Mouse (Mus musculus) telencephalon, adult 2 months (tissue): ENCODE results near the gene Gstm3.

Source experiments
- DNase-seq: peaks from one replicate; pipeline ENCODE4 v3.0.0-alpha.2; 2011; ENCODE audit warnings: low read depth, low spot score

Gene Gstm3

DNA sequence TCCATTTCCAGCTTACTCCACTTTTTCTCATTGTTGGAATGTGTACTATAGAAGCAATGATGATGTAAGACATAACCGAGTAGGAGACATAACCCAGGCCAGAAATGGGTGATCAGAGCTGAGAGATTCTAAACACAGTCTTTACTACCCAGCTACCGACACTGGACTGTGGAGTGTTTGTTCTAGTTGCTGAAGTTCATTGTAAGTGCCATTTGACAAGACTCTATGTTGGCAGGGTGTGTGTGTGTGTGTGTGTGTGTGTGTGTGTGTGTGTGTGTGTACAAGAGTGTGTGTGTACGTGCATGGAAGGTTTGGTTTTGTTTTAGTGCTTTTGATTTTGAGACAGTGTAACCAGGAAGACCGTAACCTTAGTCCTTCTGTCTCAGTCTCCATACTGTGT lies 39.4 kb downstream of the Gstm3 start:
- DNase-seq: no peak

DNA sequence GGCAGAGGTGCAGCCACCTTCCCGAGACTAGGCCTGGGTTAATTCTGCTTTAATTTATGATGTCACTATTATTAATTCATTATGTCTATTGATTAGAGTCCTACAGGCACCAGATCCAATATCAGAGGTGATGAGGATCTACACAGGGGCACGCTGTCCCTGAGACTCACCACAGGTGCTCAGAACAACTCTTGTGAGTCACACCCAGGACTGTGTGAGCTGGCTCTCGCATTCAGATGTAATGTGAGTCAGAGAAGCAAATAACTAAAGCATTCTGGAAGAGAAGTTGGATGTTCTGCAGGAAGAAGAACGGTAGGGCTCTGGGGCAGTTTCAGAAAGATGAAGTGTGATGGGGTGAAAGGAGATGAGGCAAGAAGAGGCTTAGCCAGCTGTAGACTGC lies 39.8 kb downstream of the Gstm3 start:
- DNase-seq: no peak

DNA sequence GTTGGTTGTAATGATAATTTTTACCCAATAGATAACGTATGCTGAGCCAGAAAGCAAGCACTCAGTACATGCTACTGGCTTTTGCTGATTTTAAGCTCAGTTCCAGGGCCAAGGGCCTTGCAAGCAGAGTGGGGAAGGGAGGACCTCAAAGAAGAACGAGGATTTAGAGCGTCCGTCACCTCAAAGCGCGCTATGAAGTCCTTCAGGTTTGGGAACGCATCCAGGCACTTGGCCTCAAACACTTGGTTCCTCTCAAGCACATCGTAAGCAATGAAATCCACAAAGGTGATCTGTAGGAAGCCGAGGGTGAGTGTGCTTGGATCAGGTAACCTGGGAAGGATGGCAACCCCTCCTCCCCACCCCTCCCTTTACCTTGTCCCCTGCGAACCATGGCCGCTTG lies 40.4 kb downstream of the Gstm3 start:
- DNase-seq: no peak

DNA sequence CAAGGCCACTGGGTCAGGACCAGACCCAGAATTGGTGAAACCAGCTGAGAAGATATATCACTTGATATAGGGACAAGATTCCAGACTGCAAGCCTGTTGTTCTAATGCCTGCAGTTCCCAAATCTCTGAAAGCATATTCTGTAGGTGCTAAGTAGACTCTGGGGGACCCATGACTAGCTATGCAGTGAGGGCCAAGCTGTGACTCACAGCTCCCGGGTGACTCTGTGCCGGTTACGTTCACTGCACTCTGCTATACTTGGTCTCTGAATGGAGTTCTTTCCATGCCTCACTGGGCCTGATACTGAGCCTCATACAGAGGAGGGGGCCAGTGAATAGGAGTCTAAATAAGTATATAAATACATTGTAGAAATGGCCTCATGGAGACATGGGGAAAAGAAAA lies 41.2 kb downstream of the Gstm3 start:
- DNase-seq: no peak

DNA sequence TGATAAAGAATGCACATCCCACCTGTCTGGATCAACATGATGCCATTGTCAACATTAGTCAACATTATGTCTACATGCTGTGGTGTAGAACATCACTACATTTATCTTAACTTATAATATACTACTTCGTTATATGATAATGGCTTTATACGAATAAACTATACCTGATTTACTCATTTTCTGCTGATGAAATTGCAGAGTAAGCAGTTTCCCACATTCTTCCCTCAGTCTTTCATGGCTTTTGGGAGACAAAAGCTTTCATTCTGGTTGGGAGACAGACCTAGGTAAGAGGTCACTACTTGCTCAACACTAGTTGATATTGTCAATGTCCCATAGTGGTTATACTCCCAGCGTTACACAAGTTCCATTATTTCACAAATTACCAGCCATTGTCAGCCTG lies 43.7 kb downstream of the Gstm3 start:
- no peak for DNase-seq

DNA sequence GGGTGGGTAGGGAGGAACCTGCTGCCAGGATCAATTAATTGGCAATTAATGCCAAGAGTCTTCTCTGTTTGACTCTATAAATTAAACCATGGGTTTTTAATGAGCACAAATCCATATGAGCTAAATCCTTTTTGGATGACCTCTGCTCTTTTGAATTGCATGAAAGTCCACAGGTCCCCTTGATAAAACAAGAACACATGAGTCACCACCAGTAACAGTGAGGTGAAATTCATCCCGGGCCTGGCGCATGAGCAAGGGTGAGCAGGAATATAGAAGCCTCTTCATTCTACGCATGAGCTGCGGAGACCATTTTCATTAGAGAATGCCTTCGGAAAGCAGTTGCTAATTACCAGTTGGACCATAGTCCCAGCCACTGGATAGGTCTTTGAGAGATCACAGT lies 48.7 kb downstream of the Gstm3 start:
- no peak for DNase-seq

DNA sequence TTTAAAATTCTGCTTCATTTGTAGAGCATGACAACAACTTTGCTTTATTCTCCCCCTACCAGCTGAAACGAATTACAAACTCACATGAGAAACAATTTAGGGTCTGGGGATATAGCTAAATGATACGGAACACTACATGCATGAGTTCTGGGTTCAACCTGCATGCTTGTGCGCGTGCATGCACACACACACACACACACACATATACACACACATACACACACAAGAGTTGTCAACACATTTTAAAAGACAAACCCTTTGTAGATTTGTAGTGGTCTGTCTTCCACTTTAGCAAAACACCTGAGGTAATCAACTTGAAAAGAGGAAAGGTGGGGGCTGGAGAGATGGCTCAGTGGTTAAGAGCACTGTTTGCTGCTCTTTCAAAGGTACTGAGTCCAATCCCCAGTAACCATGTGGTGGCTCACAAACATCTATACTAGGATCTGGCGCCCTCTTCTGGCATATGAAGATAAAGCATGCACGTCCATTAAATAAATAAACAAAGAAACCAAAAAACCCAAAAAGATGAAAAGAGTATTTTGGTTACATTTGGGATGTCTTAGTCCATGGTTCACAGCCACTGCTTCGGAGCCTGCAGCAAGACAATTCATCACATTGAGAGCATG lies 51.2 kb downstream of the Gstm3 start:
- no peak for DNase-seq

DNA sequence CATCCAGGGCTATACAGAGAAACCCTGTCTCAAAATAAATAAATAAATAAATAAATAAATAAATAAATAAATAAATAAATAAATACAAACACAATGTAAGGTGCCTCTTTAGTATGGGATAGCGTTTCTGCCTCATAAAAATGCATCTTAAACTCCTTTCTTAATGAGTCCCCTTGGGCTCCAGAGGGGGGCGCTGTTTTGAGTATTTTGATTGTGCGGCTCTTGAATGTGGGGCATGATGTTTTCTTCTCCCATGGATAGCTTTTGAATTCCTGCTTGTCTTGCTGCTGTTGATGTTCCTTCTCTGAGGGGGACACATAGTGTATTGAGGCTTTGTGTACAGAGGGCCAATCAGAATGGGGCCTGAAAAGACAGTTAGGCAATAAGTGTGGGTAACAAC lies 52.0 kb downstream of the Gstm3 start:
- DNase-seq: no peak

DNA sequence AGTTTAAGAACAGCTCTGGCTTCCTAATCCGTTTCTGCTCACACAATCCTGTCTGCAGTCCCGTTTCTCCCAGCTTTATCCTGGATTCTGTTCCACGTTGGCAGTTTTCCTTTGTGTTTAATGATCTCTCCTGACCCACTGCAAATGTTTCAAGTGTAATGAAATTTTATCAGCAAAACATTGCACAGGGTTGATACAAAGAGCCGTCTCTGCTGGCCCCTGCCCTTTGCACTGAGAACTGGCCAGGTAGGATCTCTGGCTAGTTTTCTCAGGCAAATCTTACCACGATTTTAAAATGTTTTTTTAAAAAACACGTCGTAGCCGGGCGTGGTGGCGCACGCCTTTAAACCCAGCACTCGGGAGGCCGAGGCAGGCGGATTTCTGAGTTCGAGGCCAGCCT lies 52.4 kb downstream of the Gstm3 start:
- no peak for DNase-seq
